Mouse (Mus musculus) thymus, adult 2 months (tissue): Measurements from ENCODE around the gene Atad3a.

ENCODE experiments used
- CTCF ChIP-seq: fragments of 200-500 bp; IDR thresholded peaks from 2 replicates; pipeline ENCODE4 v1.5.1; 2012; ENCODE audit warnings: mild to moderate bottlenecking, control low read depth, low read length, moderate library complexity, borderline replicate concordance; ENCODE audit not compliant: control insufficient read depth, poor library complexity, insufficient read depth; ENCODE audit errors: extremely low read depth
- POLR2A ChIP-seq: fragments of 200-500 bp; IDR thresholded peaks from 2 replicates; pipeline ENCODE4 v1.6.1; 2012; ENCODE audit warnings: mild to moderate bottlenecking, low read length, control low read depth, moderate library complexity; ENCODE audit not compliant: control insufficient read depth, poor library complexity, insufficient read depth; ENCODE audit errors: extremely low read depth

DNA sequence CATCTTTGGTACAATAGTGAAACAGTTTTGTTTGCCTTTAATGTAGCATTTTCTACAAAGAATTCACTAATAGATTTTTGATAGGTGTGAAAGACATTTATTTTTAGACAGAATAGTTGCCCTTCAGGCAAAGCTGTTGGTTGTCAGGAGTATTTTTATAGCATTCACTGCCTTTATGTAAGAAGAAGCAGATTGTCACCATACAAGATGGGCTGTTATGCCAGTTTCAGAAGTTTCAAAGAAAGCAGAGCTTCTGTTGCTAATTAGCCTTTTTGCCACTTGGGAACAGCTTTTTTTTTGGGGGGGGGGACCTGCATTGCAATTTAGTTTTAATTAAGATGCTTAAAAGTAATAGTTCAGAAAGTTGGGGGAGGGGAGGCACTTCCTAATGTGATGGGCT lies 51.9 kb downstream of the Atad3a start:
- no peak for TF ChIP-seq POLR2A
- no peak for TF ChIP-seq CTCF
